Mouse (Mus musculus) forebrain, embryonic 10.5 days (tissue): ENCODE data around the gene Tmed6. TPM values are rescaled to one million over a fixed set of nuclear protein-coding genes. Genes with fewer than 3 reads are reported as not detected.

Experiments used
- DNase-seq: peaks from one replicate; pipeline ENCODE4 v3.0.0-alpha.2; 2017; ENCODE audit warnings: low spot score; ENCODE audit errors: extremely low spot score
- H3K27ac ChIP-seq: fragments of 300-500 bp; sonication (generic); 2 replicates; pipeline ENCODE4 v1.5.1; 2016; ENCODE audit warnings: mild to moderate bottlenecking
- H3K27me3 ChIP-seq: fragments of 300-500 bp; sonication (generic); 2 replicates; pipeline ENCODE4 v1.6.1; 2016; ENCODE audit warnings: mild to moderate bottlenecking; ENCODE audit not compliant: poor library complexity, severe bottlenecking
- H3K36me3 ChIP-seq: fragments of 300-500 bp; sonication (generic); replicated peaks from 2 replicates; pipeline ENCODE4 v1.6.1; 2016; ENCODE audit warnings: mild to moderate bottlenecking, moderate library complexity
- H3K4me1 ChIP-seq: fragments of 300-500 bp; sonication (generic); 2 replicates; pipeline ENCODE4 v1.6.1; 2016
- H3K4me3 ChIP-seq: fragments of 300-500 bp; sonication (generic); 2 replicates; pipeline ENCODE4 v1.5.1; 2016; ENCODE audit warnings: mild to moderate bottlenecking, moderate library complexity
- H3K9me3 ChIP-seq: fragments of 300-500 bp; sonication (generic); 2 replicates; pipeline ENCODE4 v1.6.1; 2016; ENCODE audit warnings: mild to moderate bottlenecking, moderate library complexity
- WGBS: fragments of 180-500 bp; shearing (Covaris S2); methylation state at CpG from one replicate; pipeline ENCODE4 v1.1.7; 2016; 5-methylcytosine and 5-hydroxymethylcytosine counted together
- polyA plus RNA-seq: library from polyadenylated mRNA; unstranded; fragments of >200 nt; fragmentation: Nextera tagmentation; extraction: Ambion mirVana; gene quantifications from 2 replicates; pipeline ENCODE4 v1.2.1, GENCODE M21; 2016

Tmed6 gene
- polyA plus RNA-seq, 1 experiment from 2014 or later: not detected

DNA sequence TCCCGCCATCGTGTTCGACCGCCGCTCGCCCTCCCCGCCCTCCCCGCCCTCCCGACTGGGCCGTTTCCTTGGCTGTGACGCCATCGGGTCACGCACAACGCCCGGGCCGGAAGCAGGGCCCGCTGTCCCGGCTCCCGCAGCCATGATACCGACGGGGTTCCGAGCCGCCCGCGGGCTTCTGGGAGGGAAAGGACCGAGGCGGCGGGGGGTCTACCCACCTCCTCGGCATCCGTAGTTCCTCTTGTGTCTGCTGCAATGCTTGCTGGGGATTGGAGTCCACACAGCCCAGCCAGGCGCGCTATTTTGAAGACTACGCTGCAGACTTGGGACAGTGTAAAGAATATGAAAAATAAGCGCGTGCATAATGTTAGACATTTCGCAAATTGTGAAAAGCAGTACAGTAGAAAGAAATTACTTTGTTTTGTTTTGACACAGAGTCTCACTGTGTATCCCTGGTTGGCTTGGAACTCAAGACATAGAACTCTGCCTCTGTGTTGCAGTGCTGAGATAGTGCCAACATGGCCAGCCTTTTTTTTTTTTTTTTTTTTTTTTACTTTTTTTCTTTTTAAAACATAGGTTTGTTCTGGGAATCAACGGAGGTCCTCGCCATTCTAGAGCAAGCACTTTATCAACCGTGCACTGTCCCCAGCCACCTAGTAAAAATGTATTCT is 31.1 kb upstream of the Tmed6 start, which contains the start of gene Terf2:
Gene Terf2 (minus strand): TSS at position 182 of the 671 bp plus-strand sequence.
- Histone ChIP-seq H3K27ac (peak within 1 kb of the TSS; percentile 96), H3K4me3 (peak within 1 kb of the TSS; percentile 75)
- WGBS: 5% methylated on average over 39 of the region's 39 CpGs

DNA sequence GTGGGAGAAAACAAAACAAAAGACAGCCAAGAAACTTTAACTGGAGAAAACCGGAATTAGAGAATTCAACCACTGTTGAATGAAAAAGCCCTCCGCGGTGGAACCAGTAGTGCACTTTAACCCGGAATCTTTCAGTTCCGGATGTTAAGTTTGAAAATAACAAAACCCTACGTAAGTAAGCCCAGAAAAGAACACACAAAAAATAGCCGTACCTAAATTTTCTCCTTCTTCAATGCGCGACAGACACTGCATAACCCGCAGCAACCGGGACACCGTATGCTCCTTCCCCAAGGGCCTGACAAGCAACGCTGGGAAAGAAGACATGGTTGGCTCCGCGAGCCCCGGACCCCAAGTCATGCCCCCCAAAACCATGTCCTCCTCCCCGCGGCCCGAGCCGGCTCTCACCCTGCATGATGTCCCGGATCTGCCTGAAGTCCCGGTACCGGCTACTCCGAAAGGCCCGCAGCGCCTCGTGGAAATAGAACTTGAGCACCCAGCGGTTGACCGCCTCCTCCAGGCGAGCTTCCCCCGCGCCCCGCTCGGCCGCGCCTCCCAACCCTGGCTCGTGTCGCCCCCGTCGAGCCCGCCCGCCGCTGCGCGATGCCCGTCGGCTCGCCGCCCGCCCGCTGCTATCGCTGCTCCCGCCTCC is 30.4 kb upstream of the Tmed6 start:
- H3K27ac ChIP-seq: peak overlapping the region; percentile 96
- peak overlapping the region; percentile 75 for H3K4me3 ChIP-seq
- H3K27me3 ChIP-seq: no peaks in the 10 kb centered on the region
- peaks cover 38% of the 10 kb centered on the region for H3K36me3 ChIP-seq
- no peak for DNase-seq
- H3K9me3 ChIP-seq: no peaks in the 10 kb centered on the region
- WGBS: under 1% methylated on average over 46 of the region's 53 CpGs
- peaks cover 18% of the 10 kb centered on the region for H3K4me1 ChIP-seq

More for the DNA sequence above, 31.1 kb upstream of the Tmed6 start, which contains the start of gene Terf2:
- H3K36me3 ChIP-seq: peaks cover 32% of the 10 kb centered on the region
- H3K4me1 ChIP-seq: peaks cover 18% of the 10 kb centered on the region
- no peaks in the 10 kb centered on the region for H3K9me3 ChIP-seq
- no peaks in the 10 kb centered on the region for H3K27me3 ChIP-seq
- DNase-seq: peak; percentile 96

DNA sequence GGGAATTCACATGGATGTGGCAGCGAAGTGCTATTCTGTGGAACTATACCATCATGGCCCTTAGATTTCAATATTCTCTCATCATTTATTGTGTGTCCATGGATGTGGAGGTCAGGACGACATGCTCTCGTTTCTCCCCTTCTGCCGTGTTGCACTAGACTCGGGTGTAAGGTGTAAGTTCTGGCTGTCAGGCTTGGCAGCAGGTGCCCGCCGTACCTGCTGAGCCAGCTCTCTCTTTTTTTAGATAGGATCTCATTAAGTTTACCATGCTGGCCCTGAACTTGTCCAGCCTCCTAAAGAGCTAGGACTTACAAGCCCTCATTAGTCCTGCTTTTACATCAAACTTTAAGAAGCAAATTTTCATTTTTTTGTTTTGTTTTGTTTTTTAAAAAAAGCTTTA is 25.1 kb upstream of the Tmed6 start:
- 97% methylated on average over 7 of the region's 7 CpGs for WGBS
- no peak for DNase-seq
- no peak overlapping the region for H3K27ac ChIP-seq
- H3K27me3 ChIP-seq: no peaks in the 10 kb centered on the region
- no peak overlapping the region for H3K4me3 ChIP-seq
- peaks cover 4% of the 10 kb centered on the region; the same call in 1 of the 2 replicates for H3K9me3 ChIP-seq
- H3K36me3 ChIP-seq: peaks cover 88% of the 10 kb centered on the region
- peaks cover 18% of the 10 kb centered on the region for H3K4me1 ChIP-seq

DNA sequence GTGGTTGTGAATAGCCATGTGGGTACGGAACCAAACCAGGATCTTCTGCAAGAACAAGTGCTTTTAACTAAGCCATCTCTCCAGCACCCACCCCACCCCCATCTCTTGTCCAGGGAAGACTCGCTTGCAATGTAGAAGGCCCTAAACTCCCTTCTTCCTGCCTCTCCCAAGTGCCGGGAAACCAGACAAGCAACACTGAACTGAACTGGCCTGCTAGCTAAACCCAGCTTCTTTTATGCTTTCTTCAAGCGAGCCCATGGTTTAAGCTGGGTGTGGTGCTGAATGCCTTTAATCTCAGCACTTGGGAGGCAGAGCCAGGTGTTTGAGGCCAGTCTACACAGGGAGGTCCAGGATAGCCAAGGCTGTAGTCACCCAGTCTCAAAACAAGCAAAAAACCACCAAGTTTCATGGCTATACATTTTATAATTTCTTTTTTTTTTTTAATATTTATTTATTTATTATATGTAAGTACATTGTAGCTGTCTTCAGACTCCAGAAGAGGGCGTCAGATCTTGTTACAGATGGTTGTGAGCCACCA is 23.2 kb upstream of the Tmed6 start:
- Histone ChIP-seq H3K4me1 (no peaks in the 10 kb centered on the region), H3K4me3 (no peak overlapping the region), H3K27ac (no peak overlapping the region), H3K36me3 (peaks cover 95% of the 10 kb centered on the region), H3K27me3 (no peaks in the 10 kb centered on the region), H3K9me3 (peaks cover 4% of the 10 kb centered on the region; the same call in 1 of the 2 replicates)
- WGBS: 95% methylated on average over 5 of the region's 5 CpGs
- DNase-seq: no peak

DNA sequence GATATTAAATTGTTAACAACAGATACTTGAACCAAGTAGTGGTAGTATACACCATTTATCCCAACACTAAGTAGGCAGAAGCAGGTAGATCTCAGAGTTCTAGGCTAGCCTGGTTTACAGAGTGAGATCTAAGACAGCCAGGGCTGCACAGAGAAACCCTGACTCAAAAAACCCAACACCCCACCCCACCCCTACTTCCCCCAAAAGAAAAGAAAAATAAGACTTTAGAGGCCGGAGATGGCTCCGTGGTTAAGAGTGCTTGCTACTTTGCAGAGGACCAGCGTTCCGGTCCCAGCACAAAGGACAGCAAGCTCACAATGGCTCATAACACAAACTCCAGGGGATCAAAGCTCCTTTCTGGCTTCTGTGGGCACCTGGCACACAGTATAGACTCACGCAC is 20.6 kb upstream of the Tmed6 start:
- 98% methylated on average over 5 of the region's 5 CpGs for WGBS
- H3K27ac ChIP-seq: no peak overlapping the region
- peaks cover 97% of the 10 kb centered on the region for H3K36me3 ChIP-seq
- no peak for DNase-seq
- no peaks in the 10 kb centered on the region for H3K4me1 ChIP-seq
- peaks cover 4% of the 10 kb centered on the region; the same call in 1 of the 2 replicates for H3K9me3 ChIP-seq
- H3K4me3 ChIP-seq: no peak overlapping the region
- H3K27me3 ChIP-seq: no peaks in the 10 kb centered on the region

DNA sequence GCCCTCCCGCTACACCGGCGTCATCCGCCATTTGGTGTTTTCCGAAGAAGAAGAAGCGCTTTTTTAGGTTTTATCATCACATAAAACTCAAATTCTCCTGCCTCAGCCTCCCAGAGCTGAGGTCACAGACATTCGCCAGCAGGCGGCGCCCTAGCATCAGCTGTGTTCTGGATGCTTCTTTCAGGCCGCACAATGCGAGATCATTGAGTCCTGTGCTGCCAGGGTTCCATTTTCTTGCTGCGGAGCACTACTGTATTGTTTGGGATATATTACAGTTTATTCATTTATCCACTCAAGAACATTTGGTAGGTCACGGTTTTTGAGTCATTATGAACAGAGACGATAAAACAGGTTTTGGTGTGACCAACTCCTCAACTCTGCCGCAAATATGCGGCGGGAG is 19.9 kb upstream of the Tmed6 start:
- Histone ChIP-seq H3K36me3 (peaks cover 97% of the 10 kb centered on the region), H3K27ac (no peak overlapping the region), H3K4me3 (no peak overlapping the region), H3K9me3 (peaks cover 4% of the 10 kb centered on the region; the same call in 1 of the 2 replicates), H3K27me3 (no peaks in the 10 kb centered on the region), H3K4me1 (no peaks in the 10 kb centered on the region)
- DNase-seq: no peak
- 97% methylated on average over 17 of the region's 17 CpGs for WGBS

DNA sequence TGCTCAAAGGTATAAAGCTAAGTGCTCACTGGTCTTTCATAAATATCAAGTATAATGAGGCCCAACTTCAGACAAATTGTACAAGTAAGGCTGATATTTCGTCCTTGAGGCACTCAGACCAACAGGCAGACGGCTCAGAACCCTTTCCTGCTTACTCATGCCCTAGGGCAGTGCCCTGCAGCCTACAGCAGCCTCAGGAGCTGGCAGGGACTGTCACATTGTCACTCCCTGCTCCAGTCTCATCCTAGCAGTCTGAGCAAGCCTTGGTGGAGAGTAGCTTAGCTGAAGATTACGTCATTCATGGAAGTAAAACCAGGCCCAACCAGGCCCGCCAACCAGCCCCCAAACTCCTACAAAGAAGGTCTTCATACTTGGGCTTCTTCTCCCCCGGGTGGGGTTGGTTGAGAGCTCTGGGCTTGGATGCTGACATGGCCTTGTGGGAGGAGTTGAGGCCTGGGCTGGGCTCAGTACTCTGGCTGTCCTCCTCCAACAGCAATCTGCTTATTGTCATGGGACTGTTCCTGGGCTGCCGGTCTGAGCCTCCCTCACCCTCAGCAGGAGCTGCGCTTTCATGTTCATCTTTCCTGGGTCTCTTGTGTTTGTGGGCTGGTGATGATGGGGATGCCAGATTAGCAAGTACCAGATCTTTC is 10.9 kb upstream of the Tmed6 start:
- Histone ChIP-seq H3K27me3 (no peaks in the 10 kb centered on the region), H3K27ac (no peak overlapping the region), H3K9me3 (no peaks in the 10 kb centered on the region), H3K36me3 (peaks cover 99% of the 10 kb centered on the region), H3K4me1 (no peaks in the 10 kb centered on the region), H3K4me3 (no peak overlapping the region)
- WGBS: 92% methylated on average over 7 of the region's 7 CpGs
- DNase-seq: no peak

DNA sequence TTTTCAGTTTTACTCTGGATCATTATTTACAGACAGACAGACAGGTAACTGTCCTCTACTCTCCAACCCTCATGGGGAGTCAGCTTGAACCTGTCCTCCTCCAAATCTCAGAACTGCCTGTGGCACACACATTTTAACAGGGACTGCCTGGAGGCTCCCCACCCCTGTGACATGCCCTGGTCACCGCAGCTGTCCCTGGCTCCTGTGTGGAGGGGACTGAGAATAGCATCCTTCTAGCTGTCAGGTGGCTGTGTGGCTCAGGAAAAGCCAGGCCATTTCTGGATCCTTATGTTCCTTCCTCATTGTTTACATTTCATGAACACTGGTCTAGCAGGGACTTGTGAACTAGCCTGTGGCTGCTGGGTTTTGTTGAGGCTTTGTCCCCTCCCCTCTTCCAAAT is 8.7 kb upstream of the Tmed6 start:
- Histone ChIP-seq H3K36me3 (peaks cover 98% of the 10 kb centered on the region), H3K4me3 (no peak overlapping the region)
- 88% methylated on average over 1 of the region's 1 CpGs for WGBS

DNA sequence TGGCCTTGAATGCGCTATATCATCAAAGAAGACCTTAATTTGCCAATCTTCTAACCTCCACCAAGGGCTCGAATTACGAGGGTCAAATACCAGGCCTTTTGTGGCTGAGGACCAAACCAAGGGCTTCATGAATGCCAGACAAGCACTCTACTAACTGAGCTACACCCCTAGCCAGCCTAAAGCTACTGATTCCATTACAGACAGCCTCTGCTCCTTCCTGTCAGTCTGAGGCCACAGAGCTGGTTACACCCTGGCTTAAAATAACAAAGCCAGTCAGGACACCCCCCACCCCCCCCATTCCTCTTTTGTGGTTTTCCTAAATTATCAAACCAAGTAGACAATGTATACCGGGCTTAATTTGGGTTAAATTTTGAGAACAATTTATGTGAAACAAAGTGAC is 8.3 kb upstream of the Tmed6 start:
- peaks cover 98% of the 10 kb centered on the region for H3K36me3 ChIP-seq
- no peak overlapping the region for H3K4me3 ChIP-seq
- H3K27me3 ChIP-seq: no peaks in the 10 kb centered on the region
- no peaks in the 10 kb centered on the region for H3K4me1 ChIP-seq
- DNase-seq: no peak
- no peak overlapping the region for H3K27ac ChIP-seq
- H3K9me3 ChIP-seq: no peaks in the 10 kb centered on the region
- 86% methylated on average over 4 of the region's 4 CpGs for WGBS

More for the DNA sequence above, 8.7 kb upstream of the Tmed6 start:
- Histone ChIP-seq H3K27ac (no peak overlapping the region), H3K27me3 (no peaks in the 10 kb centered on the region), H3K9me3 (no peaks in the 10 kb centered on the region), H3K4me1 (no peaks in the 10 kb centered on the region)
- DNase-seq: no peak

DNA sequence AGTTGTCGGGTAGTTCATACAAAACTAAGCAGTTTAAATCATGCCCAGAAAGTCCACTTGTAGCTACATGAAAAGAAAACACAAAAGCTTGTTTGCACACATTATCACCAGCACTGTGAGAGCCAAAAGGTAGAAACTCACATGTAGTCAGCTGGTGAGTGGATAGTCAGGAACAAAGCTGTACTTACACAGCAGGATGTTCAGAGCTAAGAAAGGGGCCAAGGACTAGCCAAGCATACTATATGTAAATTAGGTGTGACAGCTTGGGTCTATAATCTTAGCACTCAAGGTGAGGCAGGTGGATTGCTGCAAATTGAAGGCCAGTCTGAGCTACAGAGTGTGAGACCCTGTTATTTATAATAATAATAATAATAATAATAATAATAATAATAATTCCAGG is 2.8 kb downstream of the Tmed6 start:
- Histone ChIP-seq H3K36me3 (peaks cover 31% of the 10 kb centered on the region), H3K4me1 (peaks cover 6% of the 10 kb centered on the region), H3K9me3 (no peaks in the 10 kb centered on the region), H3K4me3 (no peak overlapping the region), H3K27ac (no peak overlapping the region), H3K27me3 (no peaks in the 10 kb centered on the region)
- no peak for DNase-seq
- 89% methylated on average over 1 of the region's 1 CpGs for WGBS

DNA sequence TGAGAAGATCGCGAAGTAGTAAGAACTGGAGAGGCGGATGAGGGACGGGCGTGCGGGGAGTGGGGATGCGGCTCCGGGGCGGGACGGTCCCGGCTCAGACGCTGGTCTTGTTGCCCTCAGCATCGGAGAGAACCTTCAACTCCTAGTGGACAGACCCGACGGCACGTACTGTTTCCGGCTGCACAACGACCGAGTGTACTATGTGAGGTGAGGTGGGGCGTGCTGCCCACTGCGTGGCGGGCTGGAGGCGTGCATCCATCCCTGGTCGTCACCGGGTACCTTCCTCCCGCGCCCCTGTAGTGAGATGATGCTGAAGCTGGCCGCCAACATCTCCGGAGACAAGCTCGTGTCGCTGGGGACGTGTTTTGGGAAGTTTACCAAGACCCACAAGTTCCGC is 8.5 kb downstream of the Tmed6 start:
- Histone ChIP-seq H3K4me1 (peaks cover 28% of the 10 kb centered on the region), H3K9me3 (no peaks in the 10 kb centered on the region), H3K27ac (peak overlapping the region; percentile 90), H3K4me3 (peak overlapping the region; percentile 97), H3K36me3 (peaks cover 63% of the 10 kb centered on the region), H3K27me3 (no peaks in the 10 kb centered on the region)
- DNase-seq: no peak
- under 1% methylated on average over 33 of the region's 33 CpGs for WGBS

DNA sequence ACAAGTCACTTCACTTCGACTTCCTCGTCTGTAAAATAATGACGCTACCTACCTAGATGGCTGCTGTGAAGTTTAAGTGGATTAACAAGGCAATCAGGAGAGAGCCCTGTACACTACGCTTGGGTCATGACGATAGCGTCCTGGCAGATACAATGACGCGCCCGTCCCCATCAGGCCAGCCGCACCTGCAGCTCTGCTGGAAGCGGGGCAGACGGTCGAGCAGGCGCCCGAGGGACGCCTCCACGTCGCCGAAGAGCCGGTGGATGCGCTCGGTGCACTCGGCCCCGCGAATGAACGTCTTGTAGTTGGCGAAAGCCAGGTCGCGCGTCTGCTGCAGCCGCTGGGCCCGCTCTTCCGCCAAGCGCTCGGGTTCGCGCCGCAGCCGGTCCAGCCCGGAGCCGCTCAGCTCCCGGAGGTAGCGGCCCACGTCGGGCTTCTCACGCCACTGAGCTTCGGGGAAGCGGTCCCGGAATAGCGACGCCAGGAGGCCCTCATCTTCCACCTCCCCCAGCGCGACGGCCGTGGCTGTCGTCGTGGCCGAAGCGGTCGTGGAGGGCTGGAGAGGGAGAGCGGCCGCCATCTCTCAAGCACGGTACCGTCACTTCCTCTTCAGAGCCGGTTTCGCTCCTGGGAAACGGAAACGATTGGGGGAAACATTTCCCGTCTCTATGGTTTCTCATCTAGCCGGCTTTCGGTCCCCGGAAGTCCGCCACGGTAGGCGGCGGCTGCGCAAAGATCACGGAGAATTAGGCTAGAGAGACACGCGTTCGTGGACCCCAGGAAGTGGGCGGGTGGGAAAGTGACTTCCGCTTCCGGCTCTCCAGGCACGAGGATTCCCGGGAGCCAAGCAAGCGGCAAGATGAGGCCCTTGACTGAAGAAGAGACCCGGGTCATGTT is 9.1 kb downstream of the Tmed6 start, which contains the start of the genes Cog8 and Nip7:
Gene Cog8 (minus strand): TSS at position 614 of the 897 bp plus-strand sequence.
Gene Nip7 (plus strand): TSS at position 802 of the 897 bp plus-strand sequence.
- no peaks in the 10 kb centered on the region; the same call in 1 of the 2 replicates for H3K9me3 ChIP-seq
- WGBS: under 1% methylated on average over 88 of the region's 88 CpGs
- H3K4me1 ChIP-seq: peaks cover 28% of the 10 kb centered on the region
- H3K4me3 ChIP-seq: peak within 1 kb of the TSS; percentile 97
- DNase-seq: peak; percentile 98
- H3K27me3 ChIP-seq: no peaks in the 10 kb centered on the region
- peak within 1 kb of the TSS; percentile 90 for H3K27ac ChIP-seq
- peaks cover 69% of the 10 kb centered on the region for H3K36me3 ChIP-seq
